Mouse (Mus musculus) frontal cortex, adult 2 months (tissue): Measurements from ENCODE around the gene Kctd10. TPM values are rescaled to one million over a fixed set of nuclear protein-coding genes. Genes with fewer than 3 reads are reported as not detected.

Experiments used
- DNase-seq, 2 experiments: peaks; one replicate each; pipeline ENCODE4 v3.0.0; 2022; ENCODE audit warnings: low spot score in 1 of 2; ENCODE audit errors: extremely low spot score in 1 of 2
- polyA plus RNA-seq: library from polyadenylated mRNA; depleted of rRNA; stranded (reverse); fragments of >200 nt; gene quantifications from 2 replicates; pipeline ENCODE4 v1.2.3, GENCODE M21; 2012; rRNA removed

Kctd10 gene
- 56.8 and 57.4 TPM in 2 replicates for polyA plus RNA-seq

DNA sequence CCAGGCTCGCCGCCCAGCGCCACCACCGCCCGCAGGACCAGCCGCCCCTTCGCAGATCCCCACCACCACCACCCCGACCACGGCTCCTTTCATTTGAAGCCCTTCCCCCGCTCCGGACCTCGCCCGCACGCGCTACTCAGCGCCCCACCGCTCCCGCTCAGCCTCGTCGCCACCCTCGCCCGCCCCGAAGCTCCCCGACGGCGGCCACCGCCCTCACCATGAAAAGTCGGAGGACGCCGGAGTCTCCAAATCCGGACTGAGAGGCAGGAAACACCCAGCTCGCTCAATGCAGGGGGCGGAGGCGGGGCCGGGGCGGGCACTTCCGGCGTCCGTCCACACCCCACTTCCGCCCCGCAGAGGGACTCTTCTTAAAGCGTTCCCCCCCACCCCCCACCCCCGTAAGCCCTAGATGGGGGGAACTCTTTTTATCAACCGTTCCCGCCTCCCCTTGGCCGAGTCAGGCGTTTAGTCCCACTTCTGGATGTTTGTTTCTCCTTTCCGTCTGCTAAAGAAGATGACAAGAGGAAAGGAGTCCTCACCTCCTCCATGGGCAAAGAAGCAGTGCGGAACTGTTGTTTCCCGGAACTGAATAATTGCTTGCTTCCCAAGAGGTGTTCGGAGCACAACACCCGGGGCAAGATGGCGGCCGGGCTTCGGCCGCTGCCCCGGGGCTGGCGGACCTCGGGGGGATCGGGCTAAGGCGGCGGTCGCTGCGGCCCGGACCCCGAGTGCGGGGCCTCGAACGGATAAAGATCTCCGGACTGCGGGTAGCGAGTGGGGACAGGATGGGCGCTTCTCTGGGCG lies at the start of gene Kctd10, which contains the start of gene Ube3b:
Gene Kctd10, minus strand, starts transcription at position 300 of the 804 bp plus-strand sequence.
Gene Ube3b, plus strand, starts transcription at position 399 of the 804 bp plus-strand sequence.
- peak in 1 of 2 experiments; percentile 83 for DNase-seq

DNA sequence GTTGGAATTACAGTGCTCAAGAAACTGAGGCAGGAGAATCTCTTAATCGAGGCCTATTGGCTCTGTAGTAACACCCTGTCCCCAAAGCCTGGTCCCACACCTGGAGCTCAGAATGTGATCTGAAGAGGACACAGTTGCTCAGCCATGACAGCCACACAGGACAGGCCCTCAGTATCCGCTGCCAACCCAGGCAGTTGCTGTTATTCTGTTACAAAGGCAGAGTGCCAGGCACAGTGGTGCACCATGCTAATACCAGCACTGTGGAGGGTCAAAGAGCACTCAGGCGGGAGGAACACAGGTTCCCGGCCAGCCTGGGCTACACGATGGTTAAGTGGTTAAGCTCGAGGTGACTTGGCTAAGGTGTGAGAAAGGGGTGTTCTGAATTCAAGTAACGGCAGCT lies 49.5 kb upstream of the Kctd10 start:
- DNase-seq: no peak

DNA sequence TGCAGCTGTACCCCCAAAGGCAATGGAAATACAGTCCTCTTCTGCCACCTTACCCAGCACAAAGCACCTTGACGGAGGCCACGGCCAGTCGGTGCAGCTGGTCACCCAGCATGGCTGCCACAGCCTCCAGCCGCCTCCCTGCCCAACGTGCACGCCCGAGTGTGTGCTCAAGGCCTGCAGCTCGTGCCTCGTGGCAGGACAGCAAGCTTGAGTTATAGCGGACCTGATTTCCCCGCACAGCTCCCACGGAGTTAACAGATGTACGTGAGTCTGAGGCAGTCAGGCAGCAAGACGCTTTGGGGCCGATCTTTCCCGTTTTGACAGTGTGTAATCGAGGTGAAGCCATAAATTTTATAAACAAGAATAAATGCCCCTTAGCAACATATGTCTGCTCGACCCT lies 48.3 kb upstream of the Kctd10 start:
- no peak for DNase-seq

DNA sequence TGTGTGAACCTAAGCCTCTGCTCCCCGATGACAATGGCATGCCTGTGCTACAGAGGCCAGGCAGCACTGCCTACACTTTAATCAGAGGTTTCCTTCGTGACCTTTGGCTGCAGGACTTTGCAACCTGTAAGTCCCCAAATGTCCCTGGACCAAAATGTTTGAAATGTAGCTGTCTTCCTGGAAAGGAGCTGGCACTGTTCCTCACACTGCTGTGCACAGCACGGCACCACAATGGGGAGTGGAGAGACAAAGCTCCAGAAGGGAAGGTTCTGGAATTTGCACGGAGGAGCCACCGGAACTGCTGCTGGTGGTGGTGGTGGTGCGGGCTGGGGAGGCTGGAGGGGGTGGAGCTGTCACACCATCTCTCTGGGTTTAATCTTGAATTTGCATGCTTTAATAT lies 46.4 kb upstream of the Kctd10 start:
- no peak for DNase-seq

DNA sequence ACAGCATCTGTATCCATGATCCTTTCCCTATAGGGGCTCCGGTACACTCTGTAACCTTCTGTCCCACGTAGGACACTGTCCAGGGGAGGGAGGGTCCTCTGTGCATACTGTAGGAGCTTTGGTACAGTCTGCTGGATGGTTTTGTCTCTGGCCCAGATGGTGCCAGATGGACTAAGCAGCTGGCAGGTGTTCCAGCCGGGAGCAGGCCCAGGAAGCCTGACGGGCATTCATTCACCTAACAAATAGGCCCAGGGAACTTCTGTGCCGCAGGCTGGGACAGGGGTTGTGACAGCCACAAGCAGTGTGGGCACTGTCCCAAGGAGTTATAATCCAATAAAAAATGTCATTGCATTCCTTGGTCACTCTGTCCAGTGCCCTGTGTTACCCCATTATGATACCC lies 43.7 kb upstream of the Kctd10 start:
- no peak for DNase-seq

DNA sequence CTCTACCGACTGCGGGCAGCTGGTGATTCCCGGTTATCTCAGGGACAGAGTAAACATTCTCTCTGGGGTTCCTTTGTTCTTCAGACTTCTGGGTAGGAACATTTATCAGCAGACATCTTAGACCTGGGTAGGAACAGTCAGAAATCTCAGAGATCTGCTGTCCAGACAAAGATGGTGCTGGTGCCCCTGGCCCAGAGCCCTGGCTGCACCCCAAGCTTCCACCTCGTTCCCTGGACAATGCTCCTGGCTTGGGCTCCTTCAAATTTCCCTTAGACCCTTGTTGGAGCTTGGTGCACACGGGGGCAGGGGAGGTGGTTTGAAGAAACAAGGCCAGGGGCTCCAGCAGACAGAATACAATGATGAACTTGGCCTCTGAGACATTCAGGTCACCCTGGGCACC lies 42.3 kb upstream of the Kctd10 start:
- DNase-seq: no peak

DNA sequence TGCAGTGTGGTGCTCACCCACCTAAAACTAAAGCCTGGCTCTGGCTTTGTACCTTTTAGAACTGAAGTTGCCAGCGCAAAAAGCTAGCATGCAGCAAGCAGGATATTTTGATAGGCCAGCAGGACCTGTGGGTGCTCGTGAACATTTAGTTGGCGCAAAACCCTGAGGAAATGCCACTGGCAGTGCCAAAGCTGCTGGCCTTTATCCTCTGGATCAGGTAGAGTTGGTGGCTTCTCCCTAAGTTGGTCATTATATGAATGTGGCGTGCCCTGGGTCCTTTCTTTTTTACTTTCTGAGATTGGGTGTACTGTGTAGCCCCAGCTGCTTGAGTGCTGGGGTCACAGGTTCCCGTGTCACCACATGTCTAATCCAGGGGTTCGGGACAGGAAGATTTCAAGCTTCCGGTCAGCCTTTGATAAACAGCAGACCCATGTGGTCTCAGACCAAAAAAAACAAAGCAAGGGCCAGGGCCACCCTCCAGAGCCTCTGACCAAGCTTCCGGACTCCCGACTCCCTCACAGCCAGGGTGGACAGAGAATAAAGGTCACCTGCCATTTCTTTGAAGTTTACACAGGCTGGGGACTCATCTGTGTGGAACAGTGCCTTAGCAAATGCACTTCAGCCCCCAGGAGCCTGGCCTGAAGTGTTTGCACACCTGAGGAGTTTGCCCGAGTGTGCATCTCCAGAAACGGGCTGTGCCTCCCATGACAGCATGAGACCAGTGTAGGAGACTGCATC lies 41.4 kb upstream of the Kctd10 start:
- DNase-seq: no peak

DNA sequence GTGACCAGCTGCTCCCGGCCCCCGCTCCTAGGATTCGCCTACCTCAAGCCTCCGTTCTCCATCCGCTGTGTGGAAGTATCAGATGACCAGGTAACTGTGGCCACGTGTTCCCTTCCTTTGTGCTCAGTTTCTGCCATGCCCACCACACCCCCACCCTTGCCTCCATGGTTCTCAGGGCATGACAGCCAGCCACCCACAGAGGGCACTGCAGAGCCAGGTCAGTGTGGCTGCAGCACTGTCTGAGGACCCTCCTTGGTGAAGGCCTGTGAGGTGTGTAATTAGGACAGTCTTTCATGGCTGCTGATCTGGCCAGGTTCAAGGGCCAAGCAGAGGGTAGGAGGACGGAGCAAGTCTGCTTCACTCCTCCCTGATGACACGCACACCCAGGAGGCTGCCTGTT lies 38.2 kb upstream of the Kctd10 start:
- DNase-seq: no peak

DNA sequence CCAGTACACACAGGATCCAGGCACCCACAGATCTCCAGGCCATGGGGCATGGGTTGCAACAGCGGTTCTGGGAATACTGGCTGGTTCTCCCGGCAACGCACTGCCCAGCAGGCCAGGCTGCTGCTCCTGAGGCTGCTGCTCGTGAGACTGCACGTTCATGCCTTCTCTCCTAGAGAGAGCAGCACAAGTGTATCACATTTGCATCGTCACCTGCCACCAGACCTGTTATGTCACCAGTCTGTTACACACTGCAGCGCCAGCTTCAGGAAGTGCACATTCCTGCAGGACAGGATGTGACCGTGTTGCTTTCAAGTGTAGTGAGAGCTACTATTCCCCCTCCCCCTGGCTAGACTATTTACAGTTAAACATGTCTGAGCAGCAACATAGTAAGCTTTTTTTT lies 36.5 kb upstream of the Kctd10 start:
- no peak for DNase-seq

DNA sequence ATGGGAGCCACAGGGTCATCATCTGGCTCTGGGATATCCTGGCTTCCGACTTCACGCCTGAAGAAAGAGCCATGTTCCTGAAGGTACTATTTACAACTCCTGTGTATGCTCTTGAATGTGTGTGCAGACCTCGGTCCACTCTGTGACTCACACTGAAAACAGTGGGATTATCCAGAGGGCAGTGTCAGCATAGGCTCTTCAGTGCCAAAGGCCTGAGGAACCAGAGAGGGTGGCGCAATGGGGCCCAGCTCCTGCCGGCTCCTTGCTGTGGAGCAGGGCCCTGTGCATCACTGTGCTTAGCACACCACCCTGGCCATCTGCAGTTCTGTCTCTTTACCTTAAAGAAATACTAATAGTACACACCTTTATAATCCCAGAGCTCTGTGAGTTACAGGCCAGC lies 35.3 kb upstream of the Kctd10 start:
- no peak for DNase-seq

DNA sequence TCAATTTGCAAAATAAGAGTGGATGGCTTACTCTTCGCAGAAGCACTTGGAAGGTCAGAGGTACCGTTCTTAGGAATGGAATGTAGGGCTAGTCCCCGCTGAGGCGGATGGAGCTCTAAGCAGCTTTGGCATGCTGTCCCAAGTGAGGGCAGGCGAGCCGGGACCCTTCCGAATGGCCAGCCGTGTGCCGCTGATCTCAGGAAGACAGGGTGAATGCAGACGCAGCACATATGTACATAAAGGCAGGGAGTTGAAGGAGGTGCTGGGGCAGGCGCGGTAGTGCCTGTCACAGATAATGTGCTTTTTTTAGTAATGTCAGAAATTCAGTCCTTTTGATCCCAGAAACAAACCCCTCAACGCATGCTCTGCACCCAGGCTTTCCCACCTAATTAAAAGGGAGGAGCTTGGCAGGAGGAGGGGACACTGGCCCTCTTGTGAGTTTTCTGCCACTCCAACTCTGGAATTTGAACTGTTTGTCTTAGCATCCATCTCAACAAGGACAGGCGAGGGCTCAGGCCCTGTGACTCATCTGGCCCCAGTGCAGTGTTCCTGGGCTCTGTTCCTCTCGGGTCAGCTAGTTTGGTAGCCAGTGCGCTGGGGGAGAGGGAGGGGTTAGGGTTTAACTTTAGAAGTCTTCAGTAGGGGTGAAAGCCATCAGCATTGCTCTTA lies 32.9 kb upstream of the Kctd10 start:
- no peak for DNase-seq

DNA sequence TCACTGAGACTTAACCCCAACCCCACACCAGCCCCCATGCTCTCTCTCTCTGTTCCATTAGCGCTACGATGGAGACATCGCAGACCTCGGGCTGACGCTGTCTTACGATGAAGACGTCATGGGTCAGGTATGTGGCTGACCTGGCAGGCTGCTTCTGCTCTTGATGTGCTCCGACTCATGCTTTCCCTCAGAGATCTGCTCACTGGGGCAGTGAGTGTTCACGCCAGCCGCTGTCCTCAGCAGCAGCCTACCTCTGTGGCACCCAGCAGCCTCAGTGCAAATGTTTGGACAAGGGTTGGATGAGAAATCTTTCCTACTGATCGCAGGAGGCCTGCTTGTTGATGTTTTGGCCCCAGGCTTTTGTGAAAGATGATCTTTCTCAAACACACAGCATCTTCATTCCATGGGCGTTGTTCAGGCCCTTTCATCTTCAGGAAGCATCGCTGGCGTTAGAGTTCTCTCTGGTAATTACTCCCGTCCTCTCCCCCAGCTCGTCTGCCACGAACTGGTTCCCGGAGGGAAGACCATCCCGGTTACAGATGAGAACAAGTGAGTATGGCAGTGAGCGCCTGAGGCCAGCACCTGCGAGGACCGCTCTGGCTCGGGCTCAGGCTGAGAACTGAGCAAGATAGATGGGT lies 32.2 kb upstream of the Kctd10 start:
- DNase-seq: no peak

DNA sequence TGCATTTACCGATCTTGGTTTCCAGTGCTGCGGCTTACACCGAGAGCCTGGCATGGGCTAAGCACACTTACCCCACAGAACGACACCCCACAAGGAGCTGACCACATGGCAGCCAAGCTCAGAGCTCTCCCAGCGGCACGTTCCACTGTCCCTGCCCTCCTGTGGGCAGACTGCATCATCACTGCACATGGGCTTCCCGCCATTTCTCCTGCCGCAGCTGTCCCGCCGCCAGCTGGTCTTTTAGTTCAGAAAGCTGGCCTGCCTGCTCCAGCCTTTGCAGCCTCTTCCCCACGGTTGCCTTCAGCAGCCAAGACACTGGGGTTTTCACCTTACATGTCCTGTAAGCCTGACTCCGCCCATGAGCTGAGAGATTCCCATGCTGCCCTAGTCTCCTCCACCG lies 30.1 kb upstream of the Kctd10 start:
- DNase-seq: no peak

DNA sequence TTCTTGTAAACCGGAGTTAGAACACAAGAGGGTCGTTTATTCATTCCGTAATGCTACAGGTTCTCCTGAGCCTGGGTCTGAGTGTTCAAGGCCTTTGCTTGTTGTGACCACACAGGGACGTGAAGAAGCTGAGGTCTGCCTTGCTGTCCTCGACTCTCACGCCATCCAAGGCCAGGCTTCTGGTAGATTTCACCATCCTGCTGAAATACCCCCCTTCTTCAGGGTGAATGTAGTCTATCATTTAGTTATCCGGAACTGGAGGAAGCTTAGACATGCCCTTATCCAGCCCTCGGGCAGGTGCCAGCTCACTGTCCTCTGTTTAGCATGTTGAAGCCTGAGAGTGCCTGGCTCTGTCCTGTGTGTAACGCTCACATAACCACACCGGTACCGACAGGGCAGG lies 28.5 kb upstream of the Kctd10 start:
- DNase-seq: no peak

DNA sequence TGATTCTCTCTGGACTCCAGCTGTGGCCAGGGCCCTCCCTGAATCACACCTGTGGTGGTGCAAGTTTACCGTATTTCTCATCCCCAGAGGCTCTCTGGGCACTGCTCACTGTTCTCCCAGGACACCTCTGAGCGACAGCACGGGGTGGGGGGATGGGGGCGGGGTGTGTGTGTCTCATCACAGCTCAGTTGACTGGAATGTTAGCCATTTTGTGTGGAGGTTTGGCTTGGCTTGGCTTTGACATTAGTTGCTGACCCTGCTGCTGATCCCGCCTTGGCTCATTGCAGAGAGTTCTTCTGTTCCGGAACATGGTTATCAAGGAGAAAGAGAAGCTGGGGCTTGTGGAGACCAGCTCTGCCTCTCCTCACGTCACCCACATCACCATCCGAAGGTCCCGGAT lies 27.5 kb upstream of the Kctd10 start:
- DNase-seq: no peak

DNA sequence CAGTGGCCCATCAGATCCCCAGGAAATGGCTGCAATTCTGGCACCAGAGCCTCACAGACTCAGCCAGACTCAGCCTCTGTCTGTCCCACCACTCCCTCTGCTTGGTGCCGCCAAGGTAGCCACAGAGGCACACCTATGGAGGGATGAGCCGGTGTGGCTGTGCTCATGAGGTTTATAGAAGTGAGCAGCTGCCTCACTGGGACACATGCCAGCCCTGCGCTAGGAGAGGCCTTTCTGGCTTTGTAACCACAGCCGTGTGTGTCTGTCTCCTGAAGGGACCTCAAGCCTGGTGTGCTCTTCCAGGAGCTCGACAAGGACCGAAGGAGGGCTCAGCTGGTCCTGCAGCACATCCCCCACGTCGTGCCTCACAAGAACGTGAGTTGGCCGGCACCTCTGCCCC lies 27.0 kb upstream of the Kctd10 start:
- DNase-seq: no peak

DNA sequence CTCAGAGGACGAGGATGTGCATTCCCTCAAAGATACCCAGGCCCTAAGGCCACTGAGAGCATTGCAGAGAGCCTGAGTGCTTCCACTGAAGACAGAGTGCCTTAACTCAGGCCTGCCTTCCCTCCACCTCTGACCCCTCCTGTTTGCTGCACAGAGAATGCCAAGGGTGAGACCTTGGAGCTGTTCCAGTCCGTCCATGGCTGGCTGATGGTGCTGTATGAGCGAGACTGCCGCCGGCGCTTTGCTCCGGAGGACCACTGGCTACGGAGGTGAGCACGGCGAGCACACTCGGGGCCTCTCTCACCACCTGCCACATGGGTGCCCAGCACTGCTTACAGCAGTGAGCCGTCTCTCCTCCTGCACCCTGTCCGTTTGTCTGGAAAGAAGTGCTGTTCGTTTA lies 26.3 kb upstream of the Kctd10 start:
- DNase-seq: no peak

DNA sequence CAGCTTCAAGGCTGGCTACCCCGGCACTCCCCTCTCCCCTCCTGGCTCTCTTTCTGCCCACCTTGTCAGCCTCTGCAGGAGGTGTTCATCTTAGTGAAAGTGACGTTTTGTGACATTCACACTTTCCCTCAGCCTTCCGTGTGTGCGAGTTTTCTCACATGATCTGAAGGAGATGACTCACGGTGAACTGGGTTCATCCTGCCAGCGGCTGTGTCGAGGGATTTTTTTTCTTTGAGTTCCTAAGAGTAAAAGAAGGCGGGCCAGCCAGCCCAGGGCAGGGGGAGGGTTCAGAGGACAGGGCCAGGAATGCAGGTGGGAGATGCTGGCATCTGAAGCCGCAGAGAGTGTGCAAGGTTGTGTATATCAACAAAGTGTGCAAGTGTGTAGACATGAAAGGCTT lies 12.9 kb upstream of the Kctd10 start:
- DNase-seq: peak in 1 of 2 experiments; percentile 55

DNA sequence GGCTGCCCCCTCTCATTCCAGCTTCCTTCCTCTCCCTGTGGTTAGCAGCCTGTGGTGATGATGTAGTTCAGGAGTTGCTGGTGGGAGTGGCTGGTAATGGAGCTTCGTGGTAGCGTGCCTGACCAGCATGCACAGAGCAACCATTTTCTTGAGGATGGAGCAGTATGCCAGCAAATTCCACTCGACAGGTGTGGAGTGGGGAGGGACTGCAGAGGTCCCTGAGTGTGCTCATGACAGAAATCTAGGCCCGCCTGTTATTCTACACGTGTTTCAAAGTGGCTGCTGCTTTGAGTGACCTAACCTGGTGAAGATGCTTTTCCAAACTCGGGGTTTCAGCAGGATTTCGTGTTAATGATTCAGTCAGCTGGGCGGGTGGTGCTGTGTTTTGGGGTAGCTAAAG lies 4.1 kb upstream of the Kctd10 start:
- DNase-seq: no peak

DNA sequence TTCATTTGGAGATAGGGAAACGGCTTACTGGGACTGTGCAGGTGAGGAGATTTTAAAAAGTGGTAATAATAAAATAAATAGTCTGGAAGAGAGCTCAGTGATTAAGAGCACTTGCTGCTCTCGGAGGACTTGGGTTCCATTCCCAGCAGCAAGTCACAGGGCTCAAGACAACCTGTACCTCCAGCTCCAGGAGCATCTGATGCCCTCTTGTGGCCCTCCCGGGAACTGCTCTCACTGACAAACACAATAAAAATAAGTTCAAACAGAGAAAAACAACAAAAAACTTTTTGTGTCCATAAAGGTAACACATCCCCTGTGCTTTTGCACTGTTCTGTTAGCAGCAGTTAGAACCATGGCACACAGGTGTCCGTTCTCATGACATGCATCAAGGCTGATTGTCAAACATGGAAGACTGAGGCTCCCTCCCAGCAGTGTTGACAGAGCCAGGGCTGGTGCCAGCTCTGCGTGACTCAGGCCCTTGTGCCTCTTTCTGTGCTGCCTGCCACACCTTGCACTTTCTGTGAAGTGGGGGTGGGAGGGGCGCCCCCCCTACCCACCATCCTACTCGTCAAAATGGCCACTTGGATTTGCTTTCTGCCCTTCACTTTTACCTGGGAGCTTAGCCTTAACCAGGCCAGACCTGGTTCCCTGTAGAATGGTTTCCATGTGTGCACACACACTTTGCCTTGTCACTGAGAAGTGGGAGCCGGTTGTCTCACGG lies 3.0 kb upstream of the Kctd10 start:
- peak in 1 of 2 experiments; percentile 39 for DNase-seq
